Mouse (Mus musculus) CD4-positive naive resting alpha-beta T cell, adult 57 days (primary cell): ENCODE results near the gene Lamtor3. TPM values are rescaled to one million over a fixed set of nuclear protein-coding genes. Genes with fewer than 3 reads are reported as not detected.

Source experiments
- total RNA-seq: library from RNA; stranded (reverse); gene quantifications from one replicate; pipeline ENCODE4 v1.2.4, GENCODE M21; 2023

The Lamtor3 gene
- 52.4 TPM for total RNA-seq

GRCm38 (mm10) chr3:137918172-137918931 lies at the start of gene Lamtor3:
Lamtor3 (plus strand) TSS chr3:137918506.

Other genes starting within 250 kb of the Lamtor3 start
- not detected for gene Gm21962, start 247.0 kb upstream of the Lamtor3 start, total RNA-seq
- gene H2afz, start 54.0 kb upstream of the Lamtor3 start, total RNA-seq, result 190 TPM
- 6.4 TPM for gene Dnajb14, start 50.8 kb upstream of the Lamtor3 start, total RNA-seq
- gene Dapp1, start 63.0 kb downstream of the Lamtor3 start, total RNA-seq, result 47.4 TPM
- not detected for gene 1110002E22Rik, start 146.5 kb downstream of the Lamtor3 start, total RNA-seq
- gene Gm5105, start 148.9 kb downstream of the Lamtor3 start, total RNA-seq, result not detected
- gene Trmt10a, start 224.9 kb downstream of the Lamtor3 start, total RNA-seq, result 9.5 TPM
- 2.3 TPM for gene Mttp, start 226.5 kb downstream of the Lamtor3 start, total RNA-seq